21 mouse cellular contexts compared by ENCODE assay signal in genomic region chr10:123142395-123143050, GRCm38 (mm10). TPM values are rescaled to one million over a fixed set of nuclear protein-coding genes. Genes with fewer than 3 reads are reported as not detected.
DNase-seq lines count a peak whose midpoint lies in the region; ATAC-seq and TF ChIP-seq lines count a peak whose summit lies in the region.
"Had no signal": no experiment of that assay in that cellular context is flagged by ENCODE, and none has a peak within 500 bp of the region (broad histone marks: within the 10 kb centered on the region; RNA-seq: fewer than 3 reads in every experiment).

No protein-coding gene starts in this region.

- no peaks in the 10 kb centered on the region for H3K4me1 ChIP-seq in kidney, adult 2 months (ENCODE audit: control insufficient read depth, insufficient read depth, low read length)
- H3K4me1 ChIP-seq: forebrain, embryonic 13.5 days; hindbrain, embryonic 12.5 days had no signal

- WGBS in kidney, adult 2 months, result 95% methylated on average over 5 of the region's 5 CpGs

- H3K36me3 ChIP-seq in kidney, adult 2 months (ENCODE audit: control insufficient read depth, insufficient read depth, low read length), result no peaks in the 10 kb centered on the region; the same call in 1 of the 2 replicates

- no peak for TF ChIP-seq POLR2A in kidney, adult 2 months (IDR thresholded peaks at IDR 0.05; ENCODE audit: low read depth, low read length)

- no peaks in the 10 kb centered on the region for H3K27me3 ChIP-seq in kidney, adult 2 months (replicated peaks; ENCODE audit: control insufficient read depth, insufficient read depth, low read length)
- H3K27me3 ChIP-seq: embryonic facial prominence, embryonic 13.5 days; forebrain, embryonic 13.5 days; hindbrain, embryonic 12.5 days; kidney, embryonic 15.5 days had no signal

- no peak overlapping the region for H3K27ac ChIP-seq in kidney, adult 2 months (ENCODE audit: insufficient read depth, low read depth, low read length)
- H3K27ac ChIP-seq: embryonic facial prominence, embryonic 13.5 days; forebrain, embryonic 13.5 days; heart, embryonic 10.5 days; hindbrain, embryonic 12.5 days; kidney, embryonic 15.5 days had no signal

- ATAC-seq in cerebellum, adult (ENCODE audit: insufficient number of reproducible peaks, low FRiP score, low TSS enrichment), result peak; percentile 80
- ATAC-seq in inflammation-experienced regulatory T-cells, adult 6 months, result no peak
- ATAC-seq: CD4-positive, CD25-positive, alpha-beta regulatory T cell, adult 4 months; forebrain, embryonic 13.5 days; hindbrain, embryonic 16.5 days had no signal

- no peak for TF ChIP-seq CTCF in kidney, adult 2 months (conservative IDR thresholded peaks at IDR 0.05; ENCODE audit: insufficient read depth, insufficient read length, low read depth, low read length)

- no peak overlapping the region for H3K4me3 ChIP-seq in kidney, adult 2 months (ENCODE audit: insufficient read depth, low read depth, low read length)
- H3K4me3 ChIP-seq: embryonic facial prominence, embryonic 13.5 days; forebrain, embryonic 13.5 days; heart, embryonic 10.5 days; hindbrain, embryonic 12.5 days; kidney, embryonic 15.5 days had no signal

- no peak for DNase-seq in cerebellum, adult 11-12 months
- peak; percentile 61 for DNase-seq in cerebellum, adult 9-10 months
- peak; percentile 29 to 48 for DNase-seq in cerebellum, postnatal 25 days
- DNase-seq in spleen, postnatal 10 days (ENCODE audit: low spot score in 2 of 2), result no peak
- no peak for DNase-seq in kidney, adult 2 months
- DNase-seq: adrenal gland, postnatal 10 days; B cell, adult 2 months; gastrocnemius, postnatal 36 days; heart, adult 18-20 months; heart, postnatal 10 days; heart, postnatal 4 days; kidney, adult 18-20 months had no signal

RNA-seq across cellular contexts. Expression of gene Usp15, which starts 54.3 kb away (rescaled TPM):
- polyA plus RNA-seq in inflammation-experienced regulatory T-cells, adult 6 months (2017; shearing (Covaris generic)), result 100 to 1,000 TPM; 126 to 177 (median 143) TPM
- polyA plus RNA-seq in kidney, adult 2 months (2012; rRNA removed), result 7.9 and 11.4 TPM in 2 replicates

Comparison
In these comparisons a context has a peak if more than half of its experiments do, and no peak if none do; other contexts are left out.
1. DNase-seq: peak in cerebellum, adult 9-10 months (single experiment) and cerebellum, postnatal 25 days (2 of 2); none in cerebellum, adult 11-12 months (single experiment), spleen, postnatal 10 days (0 of 2) and kidney, adult 2 months (single experiment).
2. RNA of gene Usp15, which starts 54.3 kb away (polyA plus RNA-seq): 126 to 177 TPM in inflammation-experienced regulatory T-cells, adult 6 months; 7.9 to 11.4 TPM in kidney, adult 2 months; every median in the first group is over 10 times any median in the second.